Mouse (Mus musculus) megakaryocyte-erythroid progenitor cell, adult 5 weeks (primary cell): ENCODE results near the gene Il1f5. TPM values are rescaled to one million over a fixed set of nuclear protein-coding genes. Genes with fewer than 3 reads are reported as not detected.

ENCODE experiments used
- polyA plus RNA-seq: library from polyadenylated mRNA; stranded (reverse); fragments of >175 nt; gene quantifications from 2 replicates; pipeline ENCODE4 v1.2.3, GENCODE M21; 2012

Gene Il1f5
- polyA plus RNA-seq, result 0.18 TPM in 1 of 2 replicates, not detected in the other

DNA sequence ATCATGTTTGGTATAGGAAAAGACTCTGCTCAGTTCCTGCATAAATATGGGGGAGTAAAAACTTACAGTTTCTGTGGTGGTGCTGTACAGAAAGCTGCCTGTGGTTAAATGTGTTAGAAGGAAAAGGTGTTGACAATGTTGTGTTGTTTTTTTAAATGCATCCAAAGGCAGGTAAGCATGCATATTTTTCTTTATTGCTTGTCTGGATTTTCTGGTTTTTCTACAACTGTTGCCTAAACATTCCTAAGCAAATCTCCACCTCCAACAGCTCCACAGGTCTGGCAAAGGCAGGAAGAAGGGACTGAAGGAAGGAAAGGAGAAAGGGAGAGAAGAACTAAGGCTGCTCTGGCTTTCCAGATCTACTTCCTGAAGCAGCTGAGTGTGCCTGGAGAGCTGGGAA lies at the start of gene Il1f5:
Il1f5 (plus strand) TSS at position 301 of the 400 bp plus-strand sequence.

DNA sequence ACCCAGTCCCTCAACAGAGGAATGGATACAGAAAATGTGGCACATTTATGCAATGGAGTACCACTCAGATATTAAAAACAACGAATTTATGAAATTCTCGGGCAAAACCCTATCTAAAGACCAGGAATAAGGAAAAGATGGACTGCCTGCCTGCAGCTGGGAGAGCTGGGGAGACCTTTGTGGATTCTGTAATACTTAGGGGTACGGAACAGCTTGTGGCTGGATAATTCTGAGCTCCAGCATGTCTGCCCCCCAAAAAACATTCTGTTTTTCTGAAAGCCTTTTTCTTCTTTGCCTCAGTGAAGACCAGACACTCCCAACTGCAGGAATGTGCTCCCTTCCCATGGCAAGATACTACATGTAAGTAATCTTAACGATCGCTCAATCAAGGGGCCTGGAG lies 14.1 kb downstream of the Il1f5 start, which contains the start of gene Il1f10:
Il1f10 (plus strand) TSS at position 301 of the 400 bp plus-strand sequence.

Other genes starting within 250 kb of the Il1f5 start
- gene Hnmt, start 227.6 kb upstream of the Il1f5 start, polyA plus RNA-seq, result 0.22 and 0.31 TPM in 2 replicates
- gene Tbpl2, start 180.4 kb upstream of the Il1f5 start, polyA plus RNA-seq, result not detected in 2 replicates
- not detected in 2 replicates for gene Il1f8, start 123.8 kb upstream of the Il1f5 start, polyA plus RNA-seq
- gene Il1f9, start 90.5 kb upstream of the Il1f5 start, polyA plus RNA-seq, result 0.06 and 0.20 TPM in 2 replicates
- not detected in 2 replicates for gene Il1f6, start 61.5 kb upstream of the Il1f5 start, polyA plus RNA-seq
- gene Il1f10, start 14.2 kb downstream of the Il1f5 start, polyA plus RNA-seq, result not detected in 2 replicates
- gene Il1rn, start 59.9 kb downstream of the Il1f5 start, polyA plus RNA-seq, result 0.09 TPM in 2 replicates
- 35.7 and 39.6 TPM in 2 replicates for gene Psd4, start 90.6 kb downstream of the Il1f5 start, polyA plus RNA-seq
- gene Pax8, start 198.6 kb downstream of the Il1f5 start, polyA plus RNA-seq, result 0.29 and 0.48 TPM in 2 replicates